Mouse (Mus musculus): ENCODE data around the gene Ndrg2. TPM values are rescaled to one million over a fixed set of nuclear protein-coding genes. Genes with fewer than 3 reads are reported as not detected.

Gene Ndrg2
- polyA plus RNA-seq (2012; rRNA removed) (73.9 and 83.1 TPM in 2 replicates), polyA plus RNA-seq (2014; fragmentation: Nextera tagmentation; extraction: Ambion mirVana) (52.0 and 54.5 TPM in 2 replicates)

- peak within 1 kb of the TSS; percentile 78 for H3K27ac ChIP-seq (replicated peaks; ENCODE audit: low read depth, low read length)
- TF ChIP-seq POLR2A (IDR thresholded peaks at IDR 0.05; ENCODE audit: borderline replicate concordance, extremely low read depth, insufficient read depth, insufficient read length): no peak
- ATAC-seq (ENCODE audit: low FRiP score, low read depth): peak; percentile 78
Observed at GRCm38 (mm10) chr14:51913960-51914762, at the start of gene Ndrg2. TSS of gene Ndrg2 (minus strand) at chr14:51914158.

GRCm38 (mm10) chr14:51960316-51960715 is 46.4 kb upstream of the Ndrg2 start:
- Histone ChIP-seq H3K4me1 (ENCODE audit: control insufficient read depth, insufficient read depth, low read length) (no peaks in the 10 kb centered on the region), H3K9ac (ENCODE audit: low read depth, low read length, severe bottlenecking) (no peak overlapping the region), H3K4me3 (replicated peaks; ENCODE audit: low read length) (no peak overlapping the region), H3K27ac (replicated peaks; ENCODE audit: low read depth, low read length) (no peak overlapping the region), H3K27me3 (ENCODE audit: control insufficient read depth, insufficient read depth, low read length) (no peaks in the 10 kb centered on the region), H3K9me3 (ENCODE audit: control insufficient read depth, low read length) (no peaks in the 10 kb centered on the region), H3K4me2 (replicated peaks; ENCODE audit: low read depth, low read length, severe bottlenecking) (no peak overlapping the region), H3K36me3 (ENCODE audit: control insufficient read depth, insufficient read depth, low read length) (no peaks in the 10 kb centered on the region)
- WGBS: 83% methylated on average over 2 of the region's 2 CpGs
- ATAC-seq (ENCODE audit: low FRiP score, low read depth) (no peak), DNase-seq (ENCODE audit: low spot score) (no peak)
- no peak for TF ChIP-seq POLR2A (IDR thresholded peaks at IDR 0.05; ENCODE audit: borderline replicate concordance, extremely low read depth, insufficient read depth, insufficient read length)

More at GRCm38 (mm10) chr14:51913960-51914762, at the start of gene Ndrg2:
- Histone ChIP-seq H3K4me1 (ENCODE audit: control insufficient read depth, insufficient read depth, low read length) (peaks cover 18% of the 10 kb centered on the region), H3K27me3 (ENCODE audit: control insufficient read depth, insufficient read depth, low read length) (no peaks in the 10 kb centered on the region), H3K9me3 (ENCODE audit: control insufficient read depth, low read length) (no peaks in the 10 kb centered on the region), H3K36me3 (ENCODE audit: control insufficient read depth, insufficient read depth, low read length) (peaks cover 5% of the 10 kb centered on the region; the same call in 1 of the 2 replicates), H3K4me3 (replicated peaks; ENCODE audit: low read length) (peak within 1 kb of the TSS; percentile 60), H3K9ac (ENCODE audit: low read depth, low read length, severe bottlenecking) (peak within 1 kb of the TSS; percentile 64), H3K4me2 (replicated peaks; ENCODE audit: low read depth, low read length, severe bottlenecking) (peak within 1 kb of the TSS; percentile 97)
- peak; percentile 71 for DNase-seq (ENCODE audit: low spot score)
- 1% methylated on average over 19 of the region's 23 CpGs for WGBS

GRCm38 (mm10) chr14:51943336-51943735 is 29.4 kb upstream of the Ndrg2 start:
- H3K27ac ChIP-seq (replicated peaks; ENCODE audit: low read depth, low read length): no peak overlapping the region
- no peaks in the 10 kb centered on the region for H3K36me3 ChIP-seq (ENCODE audit: control insufficient read depth, insufficient read depth, low read length)
- WGBS: 77% methylated on average over 6 of the region's 6 CpGs
- H3K4me3 ChIP-seq (replicated peaks; ENCODE audit: low read length): no peak overlapping the region
- no peaks in the 10 kb centered on the region for H3K27me3 ChIP-seq (ENCODE audit: control insufficient read depth, insufficient read depth, low read length)
- TF ChIP-seq POLR2A (IDR thresholded peaks at IDR 0.05; ENCODE audit: borderline replicate concordance, extremely low read depth, insufficient read depth, insufficient read length): no peak
- ATAC-seq (ENCODE audit: low FRiP score, low read depth): no peak
- H3K9me3 ChIP-seq (ENCODE audit: control insufficient read depth, low read length): no peaks in the 10 kb centered on the region
- no peak overlapping the region for H3K4me2 ChIP-seq (replicated peaks; ENCODE audit: low read depth, low read length, severe bottlenecking)
- peaks cover 4% of the 10 kb centered on the region; the same call in 1 of the 2 replicates for H3K4me1 ChIP-seq (ENCODE audit: control insufficient read depth, insufficient read depth, low read length)
- H3K9ac ChIP-seq (ENCODE audit: low read depth, low read length, severe bottlenecking): no peak overlapping the region
- DNase-seq (ENCODE audit: low spot score): no peak

DNA sequence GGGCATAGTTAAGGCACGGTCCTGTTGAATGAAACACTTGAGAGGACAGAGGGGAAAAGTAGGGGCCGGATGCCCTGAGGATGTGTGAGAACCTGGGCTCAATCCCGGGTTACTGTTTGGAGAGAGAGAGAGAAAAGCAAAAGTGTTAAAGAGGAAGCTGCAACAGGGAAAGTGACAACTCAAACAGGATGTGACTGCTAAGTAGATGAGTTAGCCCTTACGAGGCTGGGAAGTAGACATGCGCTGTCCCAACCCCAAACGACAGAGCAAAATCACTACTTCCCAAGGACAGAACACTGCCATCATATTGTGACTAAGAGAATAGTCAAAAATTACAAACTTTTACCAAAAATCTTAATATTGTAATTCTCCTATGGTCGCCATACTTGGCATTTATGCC is 28.3 kb upstream of the Ndrg2 start:
- 42% methylated on average over 7 of the region's 7 CpGs for whole genome bisulfite sequencing
- TF ChIP-seq POLR2A (IDR thresholded peaks at IDR 0.05; ENCODE audit: borderline replicate concordance, extremely low read depth, insufficient read depth, insufficient read length): no peak
- Histone ChIP-seq H3K27me3 (ENCODE audit: control insufficient read depth, insufficient read depth, low read length) (no peaks in the 10 kb centered on the region), H3K36me3 (ENCODE audit: control insufficient read depth, insufficient read depth, low read length) (no peaks in the 10 kb centered on the region), H3K27ac (replicated peaks; ENCODE audit: low read depth, low read length) (no peak overlapping the region), H3K4me1 (ENCODE audit: control insufficient read depth, insufficient read depth, low read length) (peaks cover 4% of the 10 kb centered on the region; the same call in 1 of the 2 replicates), H3K4me2 (replicated peaks; ENCODE audit: low read depth, low read length, severe bottlenecking) (no peak overlapping the region), H3K9ac (ENCODE audit: low read depth, low read length, severe bottlenecking) (no peak overlapping the region), H3K9me3 (ENCODE audit: control insufficient read depth, low read length) (no peaks in the 10 kb centered on the region), H3K4me3 (replicated peaks; ENCODE audit: low read length) (no peak overlapping the region)
- ATAC-seq (ENCODE audit: low FRiP score, low read depth) (no peak), DNase-seq (ENCODE audit: low spot score) (no peak)

GRCm38 (mm10) chr14:51941577-51941976 is 27.6 kb upstream of the Ndrg2 start:
- ATAC-seq (ENCODE audit: low FRiP score, low read depth) (no peak), DNase-seq (ENCODE audit: low spot score) (no peak)
- H3K9ac ChIP-seq (ENCODE audit: low read depth, low read length, severe bottlenecking): no peak overlapping the region
- no peak for TF ChIP-seq POLR2A (IDR thresholded peaks at IDR 0.05; ENCODE audit: borderline replicate concordance, extremely low read depth, insufficient read depth, insufficient read length)
- H3K4me2 ChIP-seq (replicated peaks; ENCODE audit: low read depth, low read length, severe bottlenecking): no peak overlapping the region
- H3K4me3 ChIP-seq (replicated peaks; ENCODE audit: low read length): no peak overlapping the region
- H3K9me3 ChIP-seq (ENCODE audit: control insufficient read depth, low read length): no peaks in the 10 kb centered on the region
- H3K27ac ChIP-seq (replicated peaks; ENCODE audit: low read depth, low read length): no peak overlapping the region
- WGBS: 64% methylated on average over 9 of the region's 9 CpGs
- H3K4me1 ChIP-seq (ENCODE audit: control insufficient read depth, insufficient read depth, low read length): peaks cover 4% of the 10 kb centered on the region; the same call in 1 of the 2 replicates
- H3K27me3 ChIP-seq (ENCODE audit: control insufficient read depth, insufficient read depth, low read length): no peaks in the 10 kb centered on the region
- H3K36me3 ChIP-seq (ENCODE audit: control insufficient read depth, insufficient read depth, low read length): no peaks in the 10 kb centered on the region

All from limb, embryonic 14.5 days (tissue).